Mouse (Mus musculus): Measurements from ENCODE around the gene Mief2. TPM values are rescaled to one million over a fixed set of nuclear protein-coding genes. Genes with fewer than 3 reads are reported as not detected.

Mief2 gene
- polyA plus RNA-seq, 1 experiment: 7.1 TPM

- peaks cover 22% of the 10 kb centered on the region for H3K36me3 ChIP-seq (ENCODE audit: control insufficient read depth, insufficient read depth, low read length, poor library complexity, severe bottlenecking)
- H3K9me3 ChIP-seq (replicated peaks; ENCODE audit: control insufficient read depth, insufficient read depth, low read length, poor library complexity, severe bottlenecking): no peaks in the 10 kb centered on the region
- H3K27me3 ChIP-seq (ENCODE audit: control insufficient read depth, insufficient read depth, low read length, poor library complexity, severe bottlenecking): no peaks in the 10 kb centered on the region
- H3K9ac ChIP-seq (ENCODE audit: low read depth, poor library complexity, severe bottlenecking): peak overlapping the region; percentile 72
- H3K27ac ChIP-seq (ENCODE audit: insufficient read depth, low read length): peak overlapping the region; percentile 72
- TF ChIP-seq CTCF (IDR thresholded peaks at IDR 0.05; ENCODE audit: low read depth, low read length) (no peak), POLR2A (IDR thresholded peaks at IDR 0.05; ENCODE audit: insufficient read depth, low read length) (no peak), EP300 (IDR thresholded peaks at IDR 0.05; ENCODE audit: insufficient read depth, low read depth, low read length) (no peak)
- H3K4me1 ChIP-seq (ENCODE audit: control insufficient read depth, insufficient read depth, low read length): no peaks in the 10 kb centered on the region
- peak overlapping the region; percentile 89 for H3K4me3 ChIP-seq (ENCODE audit: low read depth, low read length)
Measured at GRCm38 (mm10) chr11:60776107-60776828, 48.1 kb downstream of the Mief2 start.

- TF ChIP-seq POLR2A (IDR thresholded peaks at IDR 0.05; ENCODE audit: insufficient read depth, low read length) (no peak), CTCF (IDR thresholded peaks at IDR 0.05; ENCODE audit: low read depth, low read length) (no peak), EP300 (IDR thresholded peaks at IDR 0.05; ENCODE audit: insufficient read depth, low read depth, low read length) (peak; percentile 50; the same call in 1 of the 2 replicates)
- Histone ChIP-seq H3K36me3 (ENCODE audit: control insufficient read depth, insufficient read depth, low read length, poor library complexity, severe bottlenecking) (peaks cover 24% of the 10 kb centered on the region), H3K27ac (ENCODE audit: insufficient read depth, low read length) (peak within 1 kb of the TSS; percentile 72), H3K4me1 (ENCODE audit: control insufficient read depth, insufficient read depth, low read length) (no peaks in the 10 kb centered on the region), H3K4me3 (ENCODE audit: low read depth, low read length) (peak within 1 kb of the TSS; percentile 89), H3K9me3 (replicated peaks; ENCODE audit: control insufficient read depth, insufficient read depth, low read length, poor library complexity, severe bottlenecking) (no peaks in the 10 kb centered on the region), H3K9ac (ENCODE audit: low read depth, poor library complexity, severe bottlenecking) (peak within 1 kb of the TSS; percentile 72), H3K27me3 (ENCODE audit: control insufficient read depth, insufficient read depth, low read length, poor library complexity, severe bottlenecking) (no peaks in the 10 kb centered on the region)
Measured at GRCm38 (mm10) chr11:60776829-60777740, 48.9 kb downstream of the Mief2 start, which contains the start of the genes Top3a and Smcr8. Gene Top3a (minus strand): TSS chr11:60777365. Gene Smcr8 (plus strand): TSS chr11:60777524.

- Histone ChIP-seq H3K36me3 (ENCODE audit: control insufficient read depth, insufficient read depth, low read length, poor library complexity, severe bottlenecking) (peaks cover 24% of the 10 kb centered on the region), H3K9ac (ENCODE audit: low read depth, poor library complexity, severe bottlenecking) (peak overlapping the region; percentile 63), H3K4me1 (ENCODE audit: control insufficient read depth, insufficient read depth, low read length) (no peaks in the 10 kb centered on the region), H3K9me3 (replicated peaks; ENCODE audit: control insufficient read depth, insufficient read depth, low read length, poor library complexity, severe bottlenecking) (no peaks in the 10 kb centered on the region), H3K27me3 (ENCODE audit: control insufficient read depth, insufficient read depth, low read length, poor library complexity, severe bottlenecking) (no peaks in the 10 kb centered on the region), H3K4me3 (ENCODE audit: low read depth, low read length) (peak overlapping the region; percentile 89), H3K27ac (ENCODE audit: insufficient read depth, low read length) (0 out of 2 replicates have a peak overlapping the region, but pooled peaks have one; percentile 1)
- TF ChIP-seq POLR2A (IDR thresholded peaks at IDR 0.05; ENCODE audit: insufficient read depth, low read length) (no peak), CTCF (IDR thresholded peaks at IDR 0.05; ENCODE audit: low read depth, low read length) (no peak), EP300 (IDR thresholded peaks at IDR 0.05; ENCODE audit: insufficient read depth, low read depth, low read length) (no peak)
Measured at GRCm38 (mm10) chr11:60777801-60778370, 49.7 kb downstream of the Mief2 start.

GRCm38 (mm10) chr11:60779673-60780189 lies 51.5 kb downstream of the Mief2 start:
- H3K4me3 ChIP-seq (ENCODE audit: low read depth, low read length): peak overlapping the region; percentile 26; the same call in 1 of the 2 replicates
- no peak for TF ChIP-seq CTCF (IDR thresholded peaks at IDR 0.05; ENCODE audit: low read depth, low read length)
- TF ChIP-seq EP300 (IDR thresholded peaks at IDR 0.05; ENCODE audit: insufficient read depth, low read depth, low read length): no peak
- no peak for TF ChIP-seq POLR2A (IDR thresholded peaks at IDR 0.05; ENCODE audit: insufficient read depth, low read length)
- no peak overlapping the region for H3K27ac ChIP-seq (ENCODE audit: insufficient read depth, low read length)
- no peak overlapping the region for H3K9ac ChIP-seq (ENCODE audit: low read depth, poor library complexity, severe bottlenecking)
- no peaks in the 10 kb centered on the region for H3K27me3 ChIP-seq (ENCODE audit: control insufficient read depth, insufficient read depth, low read length, poor library complexity, severe bottlenecking)
- H3K36me3 ChIP-seq (ENCODE audit: control insufficient read depth, insufficient read depth, low read length, poor library complexity, severe bottlenecking): peaks cover 35% of the 10 kb centered on the region
- H3K9me3 ChIP-seq (replicated peaks; ENCODE audit: control insufficient read depth, insufficient read depth, low read length, poor library complexity, severe bottlenecking): no peaks in the 10 kb centered on the region
- no peaks in the 10 kb centered on the region for H3K4me1 ChIP-seq (ENCODE audit: control insufficient read depth, insufficient read depth, low read length)

Other genes with a start within 250 kb of the Mief2 start
- 46.6 and 52.1 TPM in 2 replicates for gene Alkbh5, start 192.0 kb upstream of the Mief2 start, polyA plus RNA-seq (2011; ENCODE audit: insufficient read depth, insufficient read length, low read depth, missing spikeins)
- 28.7 and 28.9 TPM in 2 replicates for gene Llgl1, start 28.7 kb upstream of the Mief2 start, polyA plus RNA-seq (2011; ENCODE audit: insufficient read depth, insufficient read length, low read depth, missing spikeins)
- gene Flii, start 1.1 kb upstream of the Mief2 start, polyA plus RNA-seq (2011; ENCODE audit: insufficient read depth, insufficient read length, low read depth, missing spikeins): 49.0 and 52.5 TPM in 2 replicates
- 19.6 and 20.4 TPM in 2 replicates for gene Top3a, start 49.0 kb downstream of the Mief2 start, polyA plus RNA-seq (2011; ENCODE audit: insufficient read depth, insufficient read length, low read depth, missing spikeins)
- 18.4 and 20.0 TPM in 2 replicates for gene Smcr8, start 49.1 kb downstream of the Mief2 start, polyA plus RNA-seq (2011; ENCODE audit: insufficient read depth, insufficient read length, low read depth, missing spikeins)
- gene Shmt1, start 83.3 kb downstream of the Mief2 start, polyA plus RNA-seq (2011; ENCODE audit: insufficient read depth, insufficient read length, low read depth, missing spikeins): 99.2 and 113 TPM in 2 replicates
- 20.9 and 24.0 TPM in 2 replicates for gene Dhrs7b, start 102.2 kb downstream of the Mief2 start, polyA plus RNA-seq (2011; ENCODE audit: insufficient read depth, insufficient read length, low read depth, missing spikeins)
- gene Tmem11, start 150.9 kb downstream of the Mief2 start, polyA plus RNA-seq (2011; ENCODE audit: insufficient read depth, insufficient read length, low read depth, missing spikeins): 46.6 and 54.0 TPM in 2 replicates
- 20.5 and 21.6 TPM in 2 replicates for gene Natd1, start 186.4 kb downstream of the Mief2 start, polyA plus RNA-seq (2011; ENCODE audit: insufficient read depth, insufficient read length, low read depth, missing spikeins)
- gene Map2k3, start 203.6 kb downstream of the Mief2 start, polyA plus RNA-seq (2011; ENCODE audit: insufficient read depth, insufficient read length, low read depth, missing spikeins): 22.5 and 26.1 TPM in 2 replicates

Data from ES-Bruce4 (cell line).